Mouse (Mus musculus) lung, embryonic 16.5 days (tissue): ENCODE measurements around the gene Defb18. TPM values are rescaled to one million over a fixed set of nuclear protein-coding genes. Genes with fewer than 3 reads are reported as not detected.

Experiments used
- polyA plus RNA-seq: library from polyadenylated mRNA; unstranded; fragments of >200 nt; fragmentation: Nextera tagmentation; extraction: Ambion mirVana; gene quantifications from 2 replicates; pipeline ENCODE4 v1.2.1, GENCODE M21; 2015

Defb18 gene
- polyA plus RNA-seq, 1 experiment from 2014 or later, result not detected

Other genes with a start within 250 kb of the Defb18 start
- gene Crisp4, start 91.5 kb downstream of the Defb18 start, polyA plus RNA-seq, result not detected in 2 replicates
- gene Defb41, start 27.7 kb upstream of the Defb18 start, polyA plus RNA-seq, result not detected in 2 replicates